Mouse (Mus musculus) stomach, postnatal 0 days (tissue): ENCODE measurements around the gene Gm49630.
"Not testable (repeated sequence)": the region's sequence is repeated elsewhere in the genome, so short reads cannot be mapped to it uniquely, and the experiment has no call there.

Experiments used
- CTCF ChIP-seq: IDR thresholded peaks from 2 replicates; pipeline ENCODE4 v1.5.1; 2016; ENCODE audit warnings: antibody characterized with exemption, low read depth, mild to moderate bottlenecking, moderate library complexity
- EP300 ChIP-seq: optimal IDR thresholded peaks from 2 replicates; pipeline ENCODE3; 2016; ENCODE audit warnings: antibody characterized with exemption

- not testable (repeated sequence) for TF ChIP-seq CTCF, EP300
Observed at GRCm38 (mm10) chr17:7360749-7361465, 10.9 kb downstream of the Gm49630 start.
